Mouse (Mus musculus): ENCODE measurements around the gene Mis18a.

The Mis18a gene

DNA sequence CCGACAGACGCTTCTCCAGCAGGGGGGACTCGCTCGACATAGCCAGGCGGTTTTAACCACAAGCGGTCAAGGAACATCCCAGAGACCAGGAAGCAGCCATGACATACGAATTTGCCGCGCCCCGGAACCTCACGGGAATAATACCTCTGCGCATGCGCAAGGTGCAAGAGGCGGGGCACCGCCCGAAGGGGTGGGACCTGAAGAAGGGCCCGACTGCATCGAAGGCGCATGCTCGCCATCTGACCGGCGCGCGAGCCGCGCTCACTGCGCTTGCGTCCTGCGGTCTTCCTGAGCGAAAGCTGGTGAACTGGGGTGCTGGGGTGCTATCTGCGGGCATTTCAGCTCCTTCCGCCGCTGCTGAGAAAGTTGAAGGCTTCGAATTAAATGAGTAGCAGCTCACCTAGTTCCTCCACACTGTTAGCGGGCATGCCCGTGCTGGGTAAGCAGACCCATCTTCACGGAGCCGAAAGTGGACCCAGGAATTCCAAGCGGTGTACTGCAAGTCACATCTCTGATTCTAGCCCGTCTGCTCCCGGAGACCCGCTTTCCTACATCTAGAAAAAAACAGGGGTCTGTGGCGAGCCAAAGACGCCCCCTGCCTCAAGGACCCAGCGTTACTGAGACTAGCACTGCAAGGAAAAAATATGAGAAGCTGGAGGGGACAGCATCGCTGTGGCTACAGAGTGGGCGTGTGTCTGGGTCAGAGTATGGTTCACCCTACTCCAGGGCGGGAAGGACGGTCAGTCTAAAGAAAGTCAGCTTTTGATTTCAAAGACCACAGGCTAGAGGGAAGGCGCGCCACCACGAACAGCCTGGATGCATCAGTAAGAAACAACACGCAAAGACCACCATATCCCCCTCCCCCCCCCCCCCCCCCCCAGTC, at the start of gene Mis18a:
Mis18a (minus strand) TSS at position 172 of the 883 bp plus-strand sequence.
- DNase-seq (ENCODE audit: low read depth), result peak; percentile 90

DNA sequence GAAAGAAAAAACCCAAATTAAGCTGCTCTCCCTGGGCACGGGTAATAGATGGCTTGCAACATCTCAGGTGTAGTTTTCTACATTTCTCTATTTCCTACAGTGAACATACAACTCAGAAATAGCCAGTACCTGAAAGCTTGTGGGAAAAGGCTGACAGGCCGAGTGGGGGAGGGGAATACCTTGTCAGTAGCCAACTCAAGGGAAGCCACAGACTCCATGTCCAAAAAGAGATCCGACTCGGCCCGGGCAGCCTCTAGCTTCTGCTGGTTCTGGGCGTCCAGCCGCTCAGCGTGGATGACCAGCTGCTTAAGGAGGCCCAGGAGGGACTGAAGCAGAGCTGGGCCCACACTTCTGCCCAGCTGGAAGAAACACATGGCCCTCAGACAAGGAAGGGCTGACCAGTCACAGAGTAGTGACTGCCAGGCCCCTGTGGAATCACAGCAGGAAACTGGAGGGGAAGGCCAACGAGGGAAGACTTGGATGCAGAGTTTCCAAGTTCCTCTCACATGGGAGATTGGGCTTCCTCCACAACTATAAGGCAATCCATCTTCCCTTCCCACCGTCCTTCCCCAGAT, 48.8 kb upstream of the Mis18a start:
- no peak for DNase-seq (ENCODE audit: low read depth)

DNA sequence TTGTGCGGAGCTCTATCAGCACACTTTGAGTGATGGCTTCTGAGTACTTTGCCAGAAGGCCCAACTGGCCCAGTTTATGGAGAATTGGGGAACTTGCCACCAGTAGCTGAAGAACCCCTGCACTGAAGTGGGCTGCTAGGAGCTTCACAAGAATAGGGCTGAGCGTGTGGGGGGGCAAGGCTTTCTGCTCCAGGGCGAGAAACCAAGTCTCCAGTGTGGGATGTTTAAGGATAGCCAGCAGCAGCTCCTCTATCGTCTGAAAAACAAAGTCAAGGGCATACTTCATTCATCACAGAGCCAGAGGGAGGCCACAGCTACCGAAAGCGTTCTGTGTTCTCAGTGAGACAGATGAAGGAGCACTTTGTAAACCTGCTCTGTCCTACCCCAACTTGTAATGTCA, 47.4 kb upstream of the Mis18a start:
- no peak for DNase-seq (ENCODE audit: low read depth)

DNA sequence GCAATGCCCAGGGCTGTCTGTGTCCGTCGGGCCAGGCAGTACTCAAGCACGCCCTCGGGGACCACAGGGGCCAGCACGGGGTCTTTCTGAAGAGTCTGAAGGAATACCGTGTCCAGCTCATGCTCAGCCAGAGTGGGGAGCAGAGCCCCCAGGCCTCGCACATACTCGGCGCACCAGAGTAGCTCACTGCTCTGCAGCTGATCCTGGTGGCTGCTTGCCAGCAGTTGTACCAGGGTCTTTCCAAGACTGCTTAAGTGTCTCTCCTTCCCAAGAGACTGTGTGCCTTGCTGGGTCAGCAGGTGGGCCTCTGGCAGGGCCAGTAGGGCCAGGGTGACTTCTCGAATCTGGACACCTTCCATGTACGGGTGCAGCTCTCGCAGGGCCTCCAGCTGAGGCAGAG, 47.0 kb upstream of the Mis18a start:
- DNase-seq (ENCODE audit: low read depth), result no peak

DNA sequence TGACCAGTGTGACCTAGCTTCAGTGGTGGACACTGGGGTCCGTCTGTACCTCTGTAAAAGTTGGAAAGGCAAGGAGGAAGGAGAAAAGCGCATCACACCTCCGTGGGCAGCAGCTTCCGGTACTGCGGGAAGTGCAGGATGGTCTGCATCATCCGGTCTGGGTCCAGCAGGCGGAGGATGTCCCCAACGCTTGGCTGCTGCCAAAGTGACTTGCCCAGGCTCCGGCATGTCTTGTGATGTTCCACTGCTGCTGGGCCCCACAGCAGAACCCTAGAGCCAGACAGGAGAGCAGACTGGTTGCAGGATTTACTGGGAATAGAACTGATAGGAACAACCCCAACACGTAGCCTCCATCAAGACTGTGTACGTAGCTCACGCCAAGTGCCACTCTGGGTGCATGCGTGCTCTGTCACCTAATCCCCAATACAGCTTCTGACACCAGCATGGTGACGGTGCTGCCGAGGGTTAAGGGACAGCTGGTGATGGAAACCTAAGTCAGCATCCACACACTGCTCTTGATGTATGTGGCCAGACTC, 39.8 kb upstream of the Mis18a start:
- no peak for DNase-seq (ENCODE audit: low read depth)

DNA sequence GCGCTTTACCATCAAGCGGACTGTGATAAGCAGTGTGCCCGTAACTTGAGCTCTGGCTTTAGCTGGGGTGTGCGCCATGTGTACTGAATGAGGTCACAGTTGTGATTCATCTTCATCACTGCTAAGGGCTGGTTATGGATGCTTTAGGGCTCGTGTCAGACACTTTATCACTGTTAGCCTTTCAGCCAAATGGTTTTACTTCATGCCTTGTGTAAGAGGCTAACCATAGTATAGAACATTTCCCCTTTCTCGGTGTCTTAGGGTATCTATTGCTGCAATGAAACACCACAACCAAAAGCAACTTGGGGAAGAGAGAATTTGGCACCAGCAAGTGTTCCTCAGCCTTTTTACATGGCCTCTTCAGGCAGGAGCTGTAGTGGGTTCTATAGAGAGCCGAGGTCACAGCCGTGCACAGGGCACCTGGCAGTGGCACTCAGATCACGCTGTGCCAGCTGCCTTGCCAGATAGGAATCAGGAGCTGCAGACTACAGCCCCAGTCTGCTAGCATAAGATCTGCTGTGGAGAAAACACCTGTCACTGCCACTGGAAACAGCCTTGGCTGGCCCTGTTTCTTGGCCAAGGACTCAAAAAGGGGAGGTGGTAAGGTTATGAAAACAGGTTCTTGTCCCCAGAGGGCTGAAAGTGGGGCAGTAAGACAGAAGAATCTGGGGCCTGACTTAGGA, 38.1 kb upstream of the Mis18a start:
- DNase-seq (ENCODE audit: low read depth), result no peak

DNA sequence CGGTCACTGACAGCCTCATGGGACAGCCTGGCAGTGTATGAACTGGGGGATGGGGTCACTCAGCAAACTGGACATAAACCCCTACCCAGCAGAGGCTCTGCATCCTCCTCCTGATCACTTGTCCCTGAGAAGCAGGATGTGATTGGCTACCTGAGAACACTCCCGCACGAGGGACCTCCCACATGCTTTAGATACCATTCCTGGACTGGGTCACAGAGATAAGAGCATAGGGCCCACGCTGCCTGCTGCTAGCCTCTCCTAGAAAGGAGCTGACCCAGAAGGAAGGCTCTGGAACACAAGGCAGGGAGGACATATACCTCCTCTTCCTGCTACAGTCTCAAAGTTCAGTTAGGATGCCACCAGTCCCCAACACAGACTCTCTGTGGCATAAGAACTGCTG, 33.3 kb upstream of the Mis18a start:
- DNase-seq (ENCODE audit: low read depth), result no peak

DNA sequence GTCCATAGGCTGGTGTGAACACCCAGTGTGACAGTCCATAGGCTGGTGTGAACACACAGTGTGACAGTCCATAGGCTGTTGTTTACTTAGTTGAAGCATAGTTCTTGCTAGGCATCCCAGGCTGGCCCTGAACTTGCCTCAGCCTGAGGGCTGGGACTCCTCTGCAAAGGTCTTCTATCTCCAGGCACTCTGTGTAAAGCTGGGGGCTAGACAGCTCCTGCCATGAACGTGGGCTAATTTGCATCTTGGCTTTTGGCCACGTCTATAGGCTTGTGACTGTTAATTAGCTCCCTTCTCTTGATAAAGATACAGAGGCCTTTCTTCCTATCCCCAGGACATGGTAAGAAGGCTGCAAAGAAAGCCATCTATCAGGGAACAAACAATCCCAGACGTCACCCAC, 32.1 kb upstream of the Mis18a start:
- no peak for DNase-seq (ENCODE audit: low read depth)

DNA sequence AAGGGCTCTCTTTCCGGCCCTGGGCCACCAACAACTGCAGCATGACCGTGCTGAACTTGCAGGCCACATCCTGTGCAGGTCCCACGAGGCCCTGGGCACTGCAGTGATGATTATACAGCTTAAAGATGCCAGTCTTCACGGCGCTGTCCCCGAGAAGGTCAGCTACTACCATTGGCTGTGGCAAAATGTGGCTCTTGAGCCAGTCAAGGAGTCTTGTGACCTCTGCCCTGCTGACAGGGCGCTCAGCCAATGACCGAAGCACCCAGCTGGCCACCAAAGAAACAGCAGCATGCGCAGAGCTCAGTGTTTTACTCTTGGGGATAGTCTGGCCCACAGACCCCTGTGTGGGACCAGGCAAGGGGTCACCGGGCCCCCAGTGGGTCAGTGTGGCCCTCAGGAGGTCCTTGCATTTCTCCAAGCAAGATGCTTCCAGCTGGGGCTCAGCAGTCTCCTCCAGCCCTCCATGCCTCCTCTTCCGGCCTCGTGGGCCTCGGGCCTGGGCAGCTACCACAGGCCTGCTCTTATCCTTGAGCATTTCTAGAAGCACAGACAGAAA, 26.3 kb upstream of the Mis18a start:
- no peak for DNase-seq (ENCODE audit: low read depth)

DNA sequence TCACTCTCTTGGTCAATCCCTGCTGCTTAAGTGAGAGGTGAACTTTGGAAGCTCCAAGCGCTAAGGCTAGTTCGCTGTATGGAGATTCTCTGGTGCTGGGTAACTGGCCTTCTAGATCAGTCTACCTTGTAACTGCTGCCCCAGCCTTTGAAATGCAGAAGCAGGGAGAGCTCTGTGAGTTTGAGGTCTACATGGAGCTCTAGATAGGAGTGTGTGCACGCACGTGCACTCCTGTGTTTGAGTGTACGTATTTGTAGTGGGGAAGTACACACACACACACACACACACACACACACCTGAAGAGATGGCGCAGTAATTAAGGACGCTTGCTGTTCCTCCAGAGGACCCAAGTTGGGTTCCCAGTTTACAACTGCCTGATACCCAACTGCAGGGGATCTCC, 21.0 kb upstream of the Mis18a start:
- DNase-seq (ENCODE audit: low read depth), result no peak

DNA sequence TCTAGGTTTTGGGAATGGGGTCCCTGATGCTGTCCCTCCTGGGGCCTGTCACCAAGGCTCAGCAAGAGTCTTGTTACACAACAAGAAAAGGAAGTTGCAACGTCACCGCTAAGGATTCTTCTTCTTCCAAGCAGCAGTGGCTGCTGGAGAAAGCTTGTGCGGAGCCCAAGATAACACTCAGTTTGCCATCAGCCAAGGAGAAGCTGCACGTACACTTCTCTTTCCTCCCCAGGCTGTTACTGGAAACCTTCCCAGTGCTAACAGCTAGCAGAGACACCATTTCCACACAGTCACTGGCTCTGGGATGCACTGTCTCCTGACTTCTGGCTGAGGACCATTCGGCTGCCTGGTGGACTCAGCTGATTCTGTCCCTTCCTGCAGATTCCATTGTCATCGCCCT, 19.9 kb upstream of the Mis18a start:
- DNase-seq (ENCODE audit: low read depth), result no peak

DNA sequence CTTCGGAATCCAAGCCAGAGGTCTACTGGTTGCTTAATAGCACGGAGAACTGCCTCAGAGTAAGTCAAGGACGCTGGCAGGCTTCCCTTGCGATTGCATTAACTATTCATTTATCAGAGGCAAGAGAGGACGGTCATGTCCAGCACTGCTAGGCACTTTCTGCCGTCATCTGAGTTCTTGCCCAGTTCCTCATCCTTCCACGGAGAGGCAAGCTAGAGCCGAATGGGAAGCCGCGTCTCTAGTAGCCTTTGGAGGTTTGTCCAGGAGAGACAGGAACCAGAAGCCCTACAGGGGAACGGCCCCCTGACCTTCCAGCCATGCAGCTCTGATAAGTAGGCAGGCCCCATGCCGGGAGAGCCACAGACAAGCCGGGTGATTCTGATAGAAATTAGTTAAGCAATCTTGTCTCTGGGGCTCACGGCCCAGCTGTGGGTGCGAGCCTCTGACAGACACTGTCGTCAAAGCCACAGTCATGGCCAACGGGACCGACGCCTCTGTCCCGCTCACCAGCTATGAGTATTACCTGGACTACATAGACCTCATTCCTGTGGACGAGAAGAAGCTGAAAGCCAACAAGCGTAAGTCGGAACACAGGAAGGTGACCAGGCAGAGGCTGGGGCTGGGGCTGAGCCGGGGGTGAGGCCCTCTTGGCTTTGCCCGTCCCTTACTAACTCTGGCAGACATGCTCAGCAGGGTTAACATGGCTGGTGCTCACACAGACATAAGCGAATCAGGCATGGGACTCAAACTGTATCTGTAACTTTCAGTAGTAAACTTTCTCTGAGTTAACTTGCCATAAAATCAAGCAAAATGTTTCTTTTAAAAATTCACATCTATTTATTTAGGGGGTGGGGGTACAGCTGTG, 11.1 kb upstream of the Mis18a start, which contains the start of gene Mrap:
Mrap (plus strand) TSS at position 116 of the 865 bp plus-strand sequence.
- no peak for DNase-seq (ENCODE audit: low read depth)

DNA sequence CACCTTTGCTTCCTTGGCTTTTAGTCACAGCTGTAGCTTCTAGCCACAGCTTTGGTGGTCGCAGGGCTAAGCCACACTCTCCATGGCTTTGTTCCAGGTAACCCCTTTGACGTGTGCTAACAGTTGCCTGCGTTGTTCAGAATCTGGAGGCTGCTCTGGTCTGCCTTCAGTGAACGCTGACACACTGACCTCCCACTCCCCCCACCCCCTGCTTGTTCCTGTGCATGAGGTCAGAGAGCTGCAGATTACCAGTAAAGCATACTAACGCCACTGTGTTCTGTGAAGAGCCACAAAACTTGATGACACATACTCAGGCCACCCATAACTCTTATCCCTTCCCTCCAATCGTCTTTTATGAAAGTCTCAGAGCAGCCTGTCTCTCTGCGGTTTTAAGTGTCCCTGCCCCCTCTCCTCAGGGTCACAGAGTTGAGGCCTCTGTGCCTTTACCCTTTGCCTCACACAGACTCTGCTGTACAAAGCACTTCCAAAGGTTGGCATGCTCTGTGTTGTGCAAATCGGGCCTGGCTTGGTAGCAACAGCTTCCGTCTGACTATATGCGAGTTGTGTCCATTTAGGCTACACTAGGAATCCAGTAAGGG, 9.6 kb upstream of the Mis18a start:
- no peak for DNase-seq (ENCODE audit: low read depth)

DNA sequence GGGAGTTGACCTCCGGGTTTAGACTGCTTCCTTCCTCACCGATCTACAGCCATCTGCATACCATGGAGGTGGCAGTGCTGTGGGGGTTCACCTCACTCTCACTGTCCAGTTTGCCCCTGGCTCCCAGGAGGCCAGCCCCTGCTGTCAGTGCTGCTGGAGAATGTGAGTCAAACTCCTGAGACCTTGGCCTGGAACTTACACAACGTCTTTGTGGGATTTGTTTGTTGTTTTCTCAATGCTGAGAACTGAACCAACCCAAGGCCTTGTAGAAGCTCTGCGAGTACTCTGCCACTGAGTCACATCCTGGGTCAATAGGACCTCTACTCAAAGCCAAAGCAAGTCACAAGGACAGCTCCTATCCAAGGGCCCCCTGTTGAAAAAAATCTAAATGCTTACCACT, 8.4 kb upstream of the Mis18a start:
- DNase-seq (ENCODE audit: low read depth), result no peak

DNA sequence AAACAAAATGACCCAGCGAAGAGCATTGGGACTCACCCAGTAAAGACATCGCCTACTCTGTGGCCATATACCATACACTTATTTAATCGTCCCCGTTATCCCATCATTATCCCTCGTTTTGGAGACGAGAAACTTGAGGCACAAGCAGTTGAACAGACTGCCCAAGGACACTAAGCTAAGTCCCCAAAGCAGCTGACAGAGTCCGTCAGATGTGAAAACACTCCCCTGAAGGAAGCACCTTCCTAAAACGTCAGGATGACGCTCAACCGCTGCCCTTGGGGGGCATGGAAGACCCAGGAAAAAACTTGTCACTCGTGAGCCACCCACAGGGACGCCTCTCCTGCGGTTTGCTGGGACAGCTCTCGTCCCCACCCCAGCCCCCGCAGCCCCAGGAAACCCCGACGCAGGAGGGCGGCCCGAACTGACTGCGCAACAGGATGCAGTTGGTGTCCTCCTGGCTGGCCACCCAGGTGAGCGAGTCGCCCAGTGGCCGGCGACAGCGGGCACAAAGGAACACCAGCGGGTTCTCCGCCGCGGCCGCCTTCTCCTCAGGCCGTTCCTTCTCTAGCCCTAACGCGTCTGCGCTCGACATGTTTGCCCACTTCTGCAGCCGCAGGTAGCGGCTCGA, 490 bp downstream of the Mis18a start:
- no peak for DNase-seq (ENCODE audit: low read depth)

DNA sequence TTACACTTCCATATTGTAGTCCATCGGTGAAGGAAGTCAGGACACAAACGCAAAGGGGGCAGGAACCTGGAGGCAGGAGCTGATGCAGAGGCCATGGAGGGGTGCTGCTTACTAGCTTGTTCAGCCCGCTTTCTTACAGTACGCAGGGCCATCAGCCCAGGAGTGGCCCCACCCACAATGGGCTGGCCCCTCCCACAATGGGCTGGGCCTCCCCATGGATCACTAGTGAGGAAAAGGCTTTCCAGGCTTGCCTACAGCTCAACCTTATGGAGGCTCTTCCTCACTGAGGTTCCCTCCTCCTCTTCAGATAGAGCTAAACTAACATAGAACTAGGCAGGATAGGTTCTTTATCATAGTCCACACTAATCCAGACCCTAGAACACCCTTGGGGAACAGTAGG, 3.2 kb downstream of the Mis18a start:
- DNase-seq (ENCODE audit: low read depth), result no peak

DNA sequence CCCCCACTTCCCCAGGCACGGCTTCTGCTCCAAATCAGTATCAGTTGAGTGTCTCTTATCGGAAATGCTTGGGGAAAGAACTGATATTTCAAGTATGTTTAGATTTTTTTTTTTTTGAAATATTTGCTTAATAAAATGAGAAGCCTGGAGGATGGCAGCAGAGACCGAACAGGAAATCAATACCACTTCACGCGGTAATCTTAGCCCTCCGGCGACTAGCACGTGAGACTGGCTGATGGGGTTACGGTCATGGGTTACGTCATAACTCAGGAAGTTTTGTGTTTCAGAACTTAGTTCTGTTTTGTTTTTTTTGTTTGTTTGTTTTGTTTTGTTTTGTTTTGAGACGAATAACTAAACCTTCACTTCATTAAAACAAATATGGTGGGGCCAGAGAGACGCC, 16.9 kb downstream of the Mis18a start:
- DNase-seq (ENCODE audit: low read depth), result no peak

DNA sequence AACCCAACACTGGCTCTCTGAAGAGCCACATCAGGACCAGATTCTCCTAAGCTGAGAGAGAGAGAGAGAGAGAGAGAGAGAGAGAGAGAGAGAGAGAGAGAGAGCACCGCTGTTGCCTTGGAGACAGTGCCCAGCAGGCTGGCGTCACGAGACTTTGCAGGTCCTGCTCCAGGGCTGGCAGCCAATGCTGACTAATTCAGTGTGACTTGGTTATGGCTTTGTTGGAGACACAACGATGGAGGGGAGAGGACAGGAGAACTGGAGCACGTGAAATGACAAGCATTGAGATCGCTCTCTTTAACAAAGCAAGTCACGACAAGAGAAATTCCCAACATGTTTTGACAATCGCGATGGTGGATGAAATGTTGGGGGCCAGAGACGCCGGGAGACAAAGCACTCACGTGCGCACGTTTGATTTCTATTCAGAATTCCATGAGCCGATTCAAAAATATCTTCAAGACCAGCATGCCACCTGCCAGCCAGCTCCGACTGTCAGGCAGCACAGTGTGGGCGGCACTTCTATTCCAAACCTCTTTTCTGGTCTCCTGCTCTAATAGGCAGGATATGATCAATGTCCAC, 17.4 kb downstream of the Mis18a start:
- DNase-seq (ENCODE audit: low read depth), result no peak

DNA sequence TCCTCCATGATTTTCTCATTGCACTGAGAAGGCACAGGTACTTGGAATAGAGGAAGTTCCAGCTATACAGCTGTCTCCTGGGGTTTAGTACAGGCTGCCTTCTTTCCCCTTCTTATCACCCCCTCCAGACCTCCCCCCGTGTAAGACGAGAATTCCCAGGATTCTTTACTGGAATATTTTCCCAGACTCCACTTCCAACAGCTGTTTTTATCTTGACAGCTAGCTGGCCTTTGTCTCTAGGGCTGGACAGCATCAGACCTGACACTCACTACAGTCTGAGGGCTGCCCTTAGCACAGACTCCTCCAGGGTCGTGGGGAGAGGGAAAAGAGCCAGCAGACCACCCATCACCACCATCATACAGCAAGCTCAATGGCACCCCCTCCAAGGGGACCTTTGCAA, 20.9 kb downstream of the Mis18a start:
- no peak for DNase-seq (ENCODE audit: low read depth)

DNA sequence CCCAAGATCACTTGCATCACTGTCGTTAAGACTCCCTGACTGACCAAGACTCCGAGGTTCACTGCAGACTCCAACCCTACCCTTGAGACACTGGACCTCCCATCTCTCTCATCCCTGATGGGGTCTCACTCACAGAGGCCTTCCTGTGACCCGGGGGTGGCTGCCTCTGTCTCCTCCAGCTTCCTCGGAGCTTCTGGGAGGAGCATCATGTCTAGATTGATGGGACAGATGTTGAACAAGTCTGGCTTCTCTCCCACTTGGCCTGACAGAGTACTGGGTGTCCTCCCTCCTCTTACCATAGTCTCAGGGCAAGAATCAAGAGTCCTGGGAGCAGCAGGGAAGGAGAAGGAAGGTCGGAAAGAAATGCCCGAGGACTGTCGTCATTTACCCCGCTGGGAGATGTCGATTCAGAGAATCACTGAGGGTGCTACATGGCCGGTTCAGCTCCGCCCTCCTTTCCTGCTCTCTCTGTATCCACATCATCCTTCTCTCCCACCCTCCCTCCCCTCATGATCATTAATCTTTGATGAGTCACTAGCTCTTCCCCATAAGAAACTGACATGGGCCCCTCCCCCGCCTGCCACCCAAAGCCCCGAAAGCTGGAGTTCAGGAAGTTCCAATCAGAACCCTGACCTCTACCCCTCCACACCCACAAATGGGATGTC, 22.9 kb downstream of the Mis18a start:
- no peak for DNase-seq (ENCODE audit: low read depth)

Data from fibroblast of lung, adult 2 months (primary cell).